Mouse (Mus musculus): Measurements from ENCODE around the gene Ssc5d. TPM values are rescaled to one million over a fixed set of nuclear protein-coding genes. Genes with fewer than 3 reads are reported as not detected.

The Ssc5d gene
- polyA plus RNA-seq, 1 experiment from 2014 or later, result 1.4 TPM

- WGBS, result 2% methylated on average over 14 of the region's 14 CpGs
- H3K4me1 ChIP-seq (ENCODE audit: insufficient read depth, low read depth, low read length), result peaks cover 19% of the 10 kb centered on the region
- peak overlapping the region; percentile 48 for H3K4me2 ChIP-seq (replicated peaks; ENCODE audit: low read depth, low read length)
- TF ChIP-seq CTCF (IDR thresholded peaks at IDR 0.05) (no peak), EP300 (IDR thresholded peaks at IDR 0.05) (no peak)
- no peak overlapping the region for H3K27ac ChIP-seq (ENCODE audit: low read length)
- DNase-seq (ENCODE audit: low spot score) (peak; percentile 69), ATAC-seq (peak; percentile 5; the same call in 1 of the 2 replicates)
- peak overlapping the region; percentile 12; the same call in 1 of the 2 replicates for H3K4me3 ChIP-seq (ENCODE audit: low read depth, low read length)
- H3K27me3 ChIP-seq (replicated peaks; ENCODE audit: insufficient read depth, low read length), result 0 out of 2 replicates have a peak, but pooled peaks cover 3% of the 10 kb centered on the region
- H3K9me3 ChIP-seq (ENCODE audit: low read length), result no peaks in the 10 kb centered on the region
- no peak overlapping the region for H3K9ac ChIP-seq (replicated peaks; ENCODE audit: low read depth)
- H3K36me3 ChIP-seq (ENCODE audit: insufficient read depth, low read length), result peaks cover 24% of the 10 kb centered on the region
Observed at GRCm38 (mm10) chr7:4922508-4922907, 3.1 kb upstream of the Ssc5d start.

GRCm38 (mm10) chr7:4922931-4923565 is 2.5 kb upstream of the Ssc5d start:
- Histone ChIP-seq H3K9ac (replicated peaks; ENCODE audit: low read depth) (no peak overlapping the region), H3K4me2 (replicated peaks; ENCODE audit: low read depth, low read length) (peak overlapping the region; percentile 48), H3K9me3 (ENCODE audit: low read length) (no peaks in the 10 kb centered on the region), H3K4me3 (ENCODE audit: low read depth, low read length) (peak overlapping the region; percentile 12; the same call in 1 of the 2 replicates), H3K4me1 (ENCODE audit: insufficient read depth, low read depth, low read length) (peaks cover 19% of the 10 kb centered on the region), H3K27me3 (replicated peaks; ENCODE audit: insufficient read depth, low read length) (0 out of 2 replicates have a peak, but pooled peaks cover 3% of the 10 kb centered on the region), H3K36me3 (ENCODE audit: insufficient read depth, low read length) (peaks cover 19% of the 10 kb centered on the region), H3K27ac (ENCODE audit: low read length) (peak overlapping the region; percentile 70; the same call in 1 of the 2 replicates)
- DNase-seq (ENCODE audit: low spot score), result peak; percentile 36
- no peak for ATAC-seq
- 2% methylated on average over 14 of the region's 14 CpGs for WGBS
- no peak for TF ChIP-seq EP300 (IDR thresholded peaks at IDR 0.05)
- TF ChIP-seq CTCF (IDR thresholded peaks at IDR 0.05), result peak; percentile 45

- Histone ChIP-seq H3K27ac (ENCODE audit: low read length) (peak overlapping the region; percentile 70), H3K9me3 (ENCODE audit: low read length) (no peaks in the 10 kb centered on the region), H3K4me1 (ENCODE audit: insufficient read depth, low read depth, low read length) (peaks cover 19% of the 10 kb centered on the region), H3K36me3 (ENCODE audit: insufficient read depth, low read length) (peaks cover 16% of the 10 kb centered on the region), H3K4me3 (ENCODE audit: low read depth, low read length) (no peak overlapping the region), H3K4me2 (replicated peaks; ENCODE audit: low read depth, low read length) (peak overlapping the region; percentile 48), H3K27me3 (replicated peaks; ENCODE audit: insufficient read depth, low read length) (0 out of 2 replicates have a peak, but pooled peaks cover 3% of the 10 kb centered on the region), H3K9ac (replicated peaks; ENCODE audit: low read depth) (0 out of 2 replicates have a peak overlapping the region, but pooled peaks have one; percentile 29)
- peak; percentile 64 for DNase-seq (ENCODE audit: low spot score)
- ATAC-seq, result peak; percentile 11
- 8% methylated on average over 33 of the region's 37 CpGs for WGBS
- TF ChIP-seq EP300 (IDR thresholded peaks at IDR 0.05) (no peak), CTCF (IDR thresholded peaks at IDR 0.05) (peak; percentile 70)
Observed at GRCm38 (mm10) chr7:4923586-4924364, 1.8 kb upstream of the Ssc5d start.

GRCm38 (mm10) chr7:4924483-4924882 is 1.1 kb upstream of the Ssc5d start:
- H3K9me3 ChIP-seq (ENCODE audit: low read length), result no peaks in the 10 kb centered on the region
- peaks cover 19% of the 10 kb centered on the region for H3K4me1 ChIP-seq (ENCODE audit: insufficient read depth, low read depth, low read length)
- H3K27me3 ChIP-seq (replicated peaks; ENCODE audit: insufficient read depth, low read length), result 0 out of 2 replicates have a peak, but pooled peaks cover 3% of the 10 kb centered on the region
- TF ChIP-seq EP300 (IDR thresholded peaks at IDR 0.05) (no peak), CTCF (IDR thresholded peaks at IDR 0.05) (peak; percentile 17; the same call in 1 of the 2 replicates)
- peak; percentile 48 for DNase-seq (ENCODE audit: low spot score)
- ATAC-seq, result 0 out of 2 replicates have a peak, but pooled peaks have one; percentile 3
- no peak overlapping the region for H3K9ac ChIP-seq (replicated peaks; ENCODE audit: low read depth)
- no peak overlapping the region for H3K4me3 ChIP-seq (ENCODE audit: low read depth, low read length)
- peak overlapping the region; percentile 48 for H3K4me2 ChIP-seq (replicated peaks; ENCODE audit: low read depth, low read length)
- peaks cover 13% of the 10 kb centered on the region for H3K36me3 ChIP-seq (ENCODE audit: insufficient read depth, low read length)
- WGBS, result 2% methylated on average over 4 of the region's 4 CpGs
- peak overlapping the region; percentile 70 for H3K27ac ChIP-seq (ENCODE audit: low read length)

- peak; percentile 96 for DNase-seq (ENCODE audit: low spot score)
- Histone ChIP-seq H3K27me3 (replicated peaks; ENCODE audit: insufficient read depth, low read length) (0 out of 2 replicates have a peak, but pooled peaks cover 3% of the 10 kb centered on the region), H3K36me3 (ENCODE audit: insufficient read depth, low read length) (peaks cover 8% of the 10 kb centered on the region), H3K9me3 (ENCODE audit: low read length) (no peaks in the 10 kb centered on the region), H3K4me3 (ENCODE audit: low read depth, low read length) (no peak overlapping the region), H3K4me1 (ENCODE audit: insufficient read depth, low read depth, low read length) (peaks cover 19% of the 10 kb centered on the region), H3K4me2 (replicated peaks; ENCODE audit: low read depth, low read length) (peak overlapping the region; percentile 48; the same call in 1 of the 2 replicates), H3K27ac (ENCODE audit: low read length) (peak overlapping the region; percentile 78), H3K9ac (replicated peaks; ENCODE audit: low read depth) (no peak overlapping the region)
- TF ChIP-seq EP300 (IDR thresholded peaks at IDR 0.05) (no peak), CTCF (IDR thresholded peaks at IDR 0.05) (no peak)
- peak; percentile 75 for ATAC-seq
- WGBS, result 0% methylated on average over 2 of the region's 4 CpGs
Observed at GRCm38 (mm10) chr7:4924891-4925301, 689 bp upstream of the Ssc5d start.

GRCm38 (mm10) chr7:4926849-4927248 is 1.3 kb downstream of the Ssc5d start:
- ATAC-seq (no peak), DNase-seq (ENCODE audit: low spot score) (no peak)
- Histone ChIP-seq H3K4me3 (ENCODE audit: low read depth, low read length) (no peak overlapping the region), H3K4me1 (ENCODE audit: insufficient read depth, low read depth, low read length) (peaks cover 19% of the 10 kb centered on the region), H3K4me2 (replicated peaks; ENCODE audit: low read depth, low read length) (no peak overlapping the region), H3K9ac (replicated peaks; ENCODE audit: low read depth) (no peak overlapping the region), H3K9me3 (ENCODE audit: low read length) (no peaks in the 10 kb centered on the region), H3K27ac (ENCODE audit: low read length) (peak overlapping the region; percentile 14; the same call in 1 of the 2 replicates), H3K27me3 (replicated peaks; ENCODE audit: insufficient read depth, low read length) (0 out of 2 replicates have a peak, but pooled peaks cover 3% of the 10 kb centered on the region), H3K36me3 (ENCODE audit: insufficient read depth, low read length) (no peaks in the 10 kb centered on the region)
- 75% methylated on average over 16 of the region's 16 CpGs for WGBS
- TF ChIP-seq CTCF (IDR thresholded peaks at IDR 0.05), result no peak
- TF ChIP-seq EP300 (IDR thresholded peaks at IDR 0.05), result no peak

Measured in lung, postnatal 0 days (tissue).